31 mouse cellular contexts compared by ENCODE assay signal in the genomic region with DNA sequence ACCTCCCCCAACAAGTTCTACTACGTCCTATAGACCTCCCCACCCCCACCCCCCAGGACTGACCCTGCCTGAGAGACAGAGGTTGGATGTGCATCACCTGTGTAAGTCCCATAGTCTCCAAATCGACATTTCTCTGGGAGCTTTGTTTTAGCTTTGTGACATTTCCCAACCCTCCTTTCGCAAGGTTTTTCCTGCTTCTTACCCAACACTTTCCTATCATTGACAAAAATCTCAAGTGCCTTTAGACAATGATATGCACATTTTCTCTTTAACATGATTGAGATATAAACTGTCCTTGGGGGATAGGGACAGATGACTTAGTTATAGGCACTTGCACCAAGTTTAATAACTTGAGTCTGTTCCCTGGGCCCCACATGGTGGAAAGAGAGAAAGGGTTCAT. TPM values are rescaled to one million over a fixed set of nuclear protein-coding genes. Genes with fewer than 3 reads are reported as not detected.
A peak's percentile ranks its signal among the peaks of the same experiment; 100 is the strongest.
DNase-seq lines count a peak whose midpoint lies in the region; ATAC-seq lines count a peak whose summit lies in the region.
"Had no signal": no experiment of that assay in that cellular context is flagged by ENCODE, and none has a peak within 500 bp of the region (broad histone marks: within the 10 kb centered on the region; RNA-seq: fewer than 3 reads in every experiment).

No protein-coding gene starts in this region.

- H3K4me3 ChIP-seq in embryonic facial prominence, embryonic 10.5 days = no peak overlapping the region
- H3K4me3 ChIP-seq: embryonic facial prominence, embryonic 12.5 days; forebrain, embryonic 10.5 days; forebrain, embryonic 12.5 days had no signal

- WGBS in embryonic facial prominence, embryonic 10.5 days = 87% methylated on average over 3 of the region's 3 CpGs

- H3K27ac ChIP-seq in embryonic facial prominence, embryonic 10.5 days (replicated peaks) = 0 out of 2 replicates have a peak overlapping the region, but pooled peaks have one; percentile 14
- H3K27ac ChIP-seq: embryonic facial prominence, embryonic 12.5 days; forebrain, embryonic 10.5 days; forebrain, embryonic 12.5 days had no signal

- no peak for DNase-seq in embryonic facial prominence, embryonic 10.5 days (ENCODE audit: low spot score)
- no peak for DNase-seq in adrenal gland, adult 8-10 months
- no peak for DNase-seq in retina, postnatal 1 day
- no peak for DNase-seq in right cerebral cortex, adult 2 months (ENCODE audit: low spot score in 2 of 2)
- DNase-seq: adrenal gland, postnatal 10 days; adrenal gland, postnatal 25 days; B cell, adult 2 months; cerebellum, adult 11 months; cerebellum, adult 18-20 months; cerebellum, adult 8-10 months; cerebellum, adult 9-11 months; cerebellum, postnatal 14 days; cerebellum, postnatal 36 days; embryo, embryonic 11 days had no signal

- ATAC-seq in granulocyte monocyte progenitor cell, adult 5-6 weeks (replicated peaks; ENCODE audit: poor library complexity, severe bottlenecking) = peak; percentile 63
- ATAC-seq in megakaryocyte progenitor cell, adult 5-6 weeks (replicated peaks; ENCODE audit: poor library complexity) = peak; percentile 66
- ATAC-seq: activated CD4-positive, CD25-positive, alpha-beta regulatory T cell, adult 4 months; CD4-positive, CD25-positive, alpha-beta regulatory T cell, adult 4 months; forebrain, embryonic 14.5 days; forebrain, embryonic 16.5 days; Patski had no signal

- H3K4me1 ChIP-seq in embryonic facial prominence, embryonic 10.5 days = peaks cover 14% of the 10 kb centered on the region
- H3K4me1 ChIP-seq: forebrain, embryonic 10.5 days; forebrain, embryonic 12.5 days had no signal

- no peaks in the 10 kb centered on the region for H3K27me3 ChIP-seq in embryonic facial prominence, embryonic 10.5 days (replicated peaks; ENCODE audit: low read depth, poor library complexity, severe bottlenecking)
- H3K27me3 ChIP-seq: embryonic facial prominence, embryonic 12.5 days; forebrain, embryonic 12.5 days; Patski had no signal

- H3K9me3 ChIP-seq in embryonic facial prominence, embryonic 10.5 days = no peaks in the 10 kb centered on the region
- H3K9me3 ChIP-seq: embryonic facial prominence, embryonic 12.5 days; forebrain, embryonic 10.5 days; forebrain, embryonic 12.5 days; G1E had no signal

- H3K36me3 ChIP-seq in embryonic facial prominence, embryonic 10.5 days (replicated peaks) = no peaks in the 10 kb centered on the region
- H3K36me3 ChIP-seq: embryonic facial prominence, embryonic 12.5 days; forebrain, embryonic 10.5 days; forebrain, embryonic 12.5 days; G1E had no signal

RNA-seq across cellular contexts. Expression of gene Ifnb1, which starts 21.3 kb away (rescaled TPM):
- polyA plus RNA-seq in embryonic facial prominence, embryonic 10.5 days (2016; fragmentation: Nextera tagmentation; extraction: Ambion mirVana) = not detected in 2 replicates
- not detected in 2 replicates for total RNA-seq in granulocyte monocyte progenitor cell, adult 5-6 weeks (2014; fragmentation: Nextera tagmentation)
- not detected in 2 replicates for total RNA-seq in granulocyte monocyte progenitor cell, adult 5-6 weeks (2017)
- 0.95 TPM in 1 of 2 replicates, not detected in the other for total RNA-seq in megakaryocyte progenitor cell, adult 5-6 weeks (2015)
- not detected in 2 replicates for total RNA-seq in megakaryocyte progenitor cell, adult 5-6 weeks (2017)
- total RNA-seq in adrenal gland, adult 8-10 months (2022) = not detected
- total RNA-seq: adrenal gland, adult 18-20 months; adrenal gland, postnatal 10 days; adrenal gland, postnatal 25 days; adrenal gland, postnatal 4 days; CH12.LX; common myeloid progenitor, adult 5-6 weeks; G1E had no signal
- polyA plus RNA-seq: activated CD4-positive, CD25-positive, alpha-beta regulatory T cell, adult 4 months; brain, embryonic 14.5 days; CD4-positive, CD25-positive, alpha-beta regulatory T cell, adult 4 months; embryonic facial prominence, embryonic 12.5 days; embryonic facial prominence, embryonic 14.5 days; forebrain, embryonic 10.5 days; forebrain, embryonic 12.5 days; forebrain, embryonic 14.5 days; forebrain, embryonic 16.5 days; G1E; Patski had no signal

RNA-seq across cellular contexts. Expression of gene Ifna15, which starts 56.8 kb away (rescaled TPM):
- polyA plus RNA-seq in embryonic facial prominence, embryonic 10.5 days (2016; fragmentation: Nextera tagmentation; extraction: Ambion mirVana) = not detected in 2 replicates
- not detected in 2 replicates for total RNA-seq in granulocyte monocyte progenitor cell, adult 5-6 weeks (2014; fragmentation: Nextera tagmentation)
- not detected in 2 replicates for total RNA-seq in granulocyte monocyte progenitor cell, adult 5-6 weeks (2017)
- total RNA-seq in megakaryocyte progenitor cell, adult 5-6 weeks (2015) = not detected in 2 replicates
- not detected in 2 replicates for total RNA-seq in megakaryocyte progenitor cell, adult 5-6 weeks (2017)
- not detected for total RNA-seq in adrenal gland, adult 8-10 months (2022)
- total RNA-seq: adrenal gland, adult 18-20 months; adrenal gland, postnatal 10 days; adrenal gland, postnatal 25 days; adrenal gland, postnatal 4 days; CH12.LX; common myeloid progenitor, adult 5-6 weeks; G1E had no signal
- polyA plus RNA-seq: activated CD4-positive, CD25-positive, alpha-beta regulatory T cell, adult 4 months; brain, embryonic 14.5 days; CD4-positive, CD25-positive, alpha-beta regulatory T cell, adult 4 months; embryonic facial prominence, embryonic 12.5 days; embryonic facial prominence, embryonic 14.5 days; forebrain, embryonic 10.5 days; forebrain, embryonic 12.5 days; forebrain, embryonic 14.5 days; forebrain, embryonic 16.5 days; G1E; Patski had no signal
